Mouse (Mus musculus): ENCODE data around the gene Egfr. TPM values are rescaled to one million over a fixed set of nuclear protein-coding genes. Genes with fewer than 3 reads are reported as not detected.

Egfr gene
- total and polyA plus RNA-seq, 2 experiments from 2014 or later, result 6.6 to 15.3 TPM

DNA sequence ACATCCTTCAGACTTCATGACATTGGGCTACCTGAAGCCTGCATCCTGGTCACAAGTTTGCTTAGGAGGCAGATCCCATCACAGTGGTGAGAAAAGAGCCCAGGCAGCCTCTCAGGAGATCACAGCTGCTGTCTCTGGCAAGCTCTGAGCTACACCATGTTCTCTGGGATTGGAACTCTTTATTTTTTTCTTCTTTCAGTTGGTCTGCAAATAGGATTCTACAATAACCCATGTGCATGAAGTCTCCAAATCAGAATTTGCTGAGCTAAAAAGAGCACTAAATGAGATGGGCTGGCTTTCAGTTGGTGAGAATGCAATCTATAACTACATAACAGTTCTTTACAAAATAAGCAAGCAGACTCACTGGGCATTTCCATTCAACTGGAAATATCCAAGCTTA is 46.1 kb downstream of the Egfr start:
- no peaks in the 10 kb centered on the region for H3K27me3 ChIP-seq (ENCODE audit: insufficient read depth, low read length)
- no peaks in the 10 kb centered on the region for H3K36me3 ChIP-seq (ENCODE audit: insufficient read depth)
- H3K4me2 ChIP-seq (ENCODE audit: low read depth), result no peak overlapping the region
- no peak overlapping the region for H3K4me3 ChIP-seq (ENCODE audit: low read depth, low read length)
- no peak overlapping the region for H3K27ac ChIP-seq (ENCODE audit: low read depth, low read length)
- no peaks in the 10 kb centered on the region for H3K4me1 ChIP-seq (ENCODE audit: insufficient read depth)
- no peaks in the 10 kb centered on the region for H3K9me3 ChIP-seq (ENCODE audit: low read length)
- no peak for TF ChIP-seq CTCF (IDR thresholded peaks at IDR 0.05; ENCODE audit: low read depth)
- ATAC-seq (no peak), DNase-seq (no peak)
- no peak overlapping the region for H3K9ac ChIP-seq

DNA sequence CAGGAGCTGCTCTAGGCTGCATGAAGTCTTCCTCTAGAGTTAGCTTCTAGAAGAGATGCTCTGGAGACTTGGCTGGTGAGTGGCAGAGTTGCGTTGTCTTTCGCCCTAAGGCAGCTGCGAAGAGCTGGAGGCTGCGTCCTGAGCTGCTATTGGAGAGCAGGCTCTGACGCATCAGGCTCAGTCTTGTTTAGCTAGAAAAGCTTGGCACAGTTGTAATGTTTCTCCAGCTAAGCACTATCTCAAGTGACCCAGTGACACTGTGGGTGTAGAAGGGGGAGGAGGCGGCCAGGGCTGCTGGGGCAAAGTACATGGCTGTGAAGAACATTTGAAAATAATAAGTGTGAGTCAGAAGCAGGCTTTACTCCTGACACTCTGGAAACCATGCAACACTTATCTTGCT is 48.5 kb downstream of the Egfr start:
- H3K36me3 ChIP-seq (ENCODE audit: insufficient read depth), result no peaks in the 10 kb centered on the region
- DNase-seq (no peak), ATAC-seq (no peak)
- no peak overlapping the region for H3K4me3 ChIP-seq (ENCODE audit: low read depth, low read length)
- no peak overlapping the region for H3K9ac ChIP-seq
- H3K9me3 ChIP-seq (ENCODE audit: low read length), result no peaks in the 10 kb centered on the region
- TF ChIP-seq CTCF (IDR thresholded peaks at IDR 0.05; ENCODE audit: low read depth), result no peak
- 84% methylated on average over 6 of the region's 6 CpGs for WGBS
- no peaks in the 10 kb centered on the region for H3K4me1 ChIP-seq (ENCODE audit: insufficient read depth)
- no peaks in the 10 kb centered on the region for H3K27me3 ChIP-seq (ENCODE audit: insufficient read depth, low read length)
- no peak overlapping the region for H3K4me2 ChIP-seq (ENCODE audit: low read depth)
- H3K27ac ChIP-seq (ENCODE audit: low read depth, low read length), result no peak overlapping the region

DNA sequence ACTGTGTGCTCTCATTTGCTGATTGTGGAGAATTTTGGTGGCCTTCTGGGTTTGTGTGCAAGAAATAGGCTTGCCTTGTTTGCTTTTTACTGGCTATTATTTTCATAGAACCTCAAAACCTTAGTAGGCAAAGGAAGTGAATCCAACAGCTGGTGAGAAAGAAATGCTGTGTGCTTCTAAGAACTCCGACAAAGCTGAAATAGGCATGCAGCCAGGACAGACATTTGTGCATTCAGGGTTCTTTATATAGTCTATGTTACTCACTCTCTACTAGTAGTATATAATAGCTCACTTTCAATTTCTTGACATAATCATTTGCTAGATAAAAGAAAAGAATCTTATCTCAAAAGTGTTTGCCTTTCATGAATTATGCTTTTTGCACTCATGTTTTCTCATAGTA is 50.7 kb downstream of the Egfr start:
- DNase-seq (peak; percentile 18), ATAC-seq (no peak)
- Histone ChIP-seq H3K27me3 (ENCODE audit: insufficient read depth, low read length) (no peaks in the 10 kb centered on the region), H3K4me3 (ENCODE audit: low read depth, low read length) (no peak overlapping the region), H3K27ac (ENCODE audit: low read depth, low read length) (no peak overlapping the region), H3K9me3 (ENCODE audit: low read length) (no peaks in the 10 kb centered on the region), H3K9ac (no peak overlapping the region), H3K4me2 (ENCODE audit: low read depth) (no peak overlapping the region), H3K4me1 (ENCODE audit: insufficient read depth) (no peaks in the 10 kb centered on the region), H3K36me3 (ENCODE audit: insufficient read depth) (no peaks in the 10 kb centered on the region)
- 21% methylated on average over 1 of the region's 1 CpGs for WGBS
- no peak for TF ChIP-seq CTCF (IDR thresholded peaks at IDR 0.05; ENCODE audit: low read depth)

DNA sequence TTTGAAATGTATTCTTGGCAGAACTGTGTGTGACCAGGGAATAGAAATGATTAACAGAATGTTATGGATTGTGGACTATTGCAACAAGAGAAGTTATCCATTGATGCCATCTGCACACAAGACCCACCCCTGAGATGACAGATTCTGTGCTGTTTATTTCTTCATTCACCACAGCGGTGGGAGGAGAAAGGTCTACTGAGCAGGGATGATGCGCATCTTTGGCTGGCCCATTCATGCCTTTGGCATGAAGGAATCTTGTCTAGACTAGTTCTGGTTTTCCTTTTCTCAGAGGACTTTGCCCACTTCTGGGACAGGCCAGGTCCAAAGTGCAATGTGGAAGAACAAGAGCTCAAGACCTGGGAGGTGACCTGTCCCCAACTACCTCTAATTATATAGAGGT is 52.0 kb downstream of the Egfr start:
- no peak overlapping the region for H3K4me3 ChIP-seq (ENCODE audit: low read depth, low read length)
- H3K27ac ChIP-seq (ENCODE audit: low read depth, low read length), result no peak overlapping the region
- no peak overlapping the region for H3K9ac ChIP-seq
- DNase-seq (no peak), ATAC-seq (no peak)
- no peak overlapping the region for H3K4me2 ChIP-seq (ENCODE audit: low read depth)
- no peaks in the 10 kb centered on the region for H3K9me3 ChIP-seq (ENCODE audit: low read length)
- TF ChIP-seq CTCF (IDR thresholded peaks at IDR 0.05; ENCODE audit: low read depth), result no peak
- no peaks in the 10 kb centered on the region for H3K27me3 ChIP-seq (ENCODE audit: insufficient read depth, low read length)
- H3K36me3 ChIP-seq (ENCODE audit: insufficient read depth), result no peaks in the 10 kb centered on the region
- WGBS, result 95% methylated on average over 2 of the region's 2 CpGs
- no peaks in the 10 kb centered on the region for H3K4me1 ChIP-seq (ENCODE audit: insufficient read depth)

DNA sequence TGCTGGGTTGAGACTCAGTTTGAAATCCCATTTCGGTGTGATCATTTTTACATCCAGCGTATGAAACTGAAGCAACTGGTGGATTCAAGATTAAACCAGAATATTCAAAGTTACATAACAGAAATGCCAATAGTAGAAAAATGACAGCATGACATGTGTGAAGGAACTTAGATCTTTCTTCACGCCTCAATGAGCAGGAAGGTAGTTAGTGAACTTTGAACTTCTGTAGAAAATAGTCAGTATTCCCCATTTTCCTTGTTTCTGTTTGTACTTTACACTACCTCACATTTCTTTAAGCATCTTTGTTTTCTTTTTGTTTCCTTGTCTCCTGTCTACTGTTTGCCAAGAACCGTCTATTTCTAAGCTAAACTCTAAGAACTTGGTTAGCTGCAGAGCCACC is 53.9 kb downstream of the Egfr start:
- ATAC-seq, result no peak
- TF ChIP-seq CTCF (IDR thresholded peaks at IDR 0.05; ENCODE audit: low read depth), result no peak
- no peaks in the 10 kb centered on the region for H3K27me3 ChIP-seq (ENCODE audit: insufficient read depth, low read length)
- DNase-seq, result no peak
- H3K4me3 ChIP-seq (ENCODE audit: low read depth, low read length), result no peak overlapping the region
- H3K4me2 ChIP-seq (ENCODE audit: low read depth), result no peak overlapping the region
- H3K27ac ChIP-seq (ENCODE audit: low read depth, low read length), result no peak overlapping the region
- WGBS, result 92% methylated on average over 4 of the region's 4 CpGs
- H3K9me3 ChIP-seq (ENCODE audit: low read length), result no peaks in the 10 kb centered on the region
- H3K9ac ChIP-seq, result no peak overlapping the region
- no peaks in the 10 kb centered on the region for H3K36me3 ChIP-seq (ENCODE audit: insufficient read depth)
- no peaks in the 10 kb centered on the region for H3K4me1 ChIP-seq (ENCODE audit: insufficient read depth)

DNA sequence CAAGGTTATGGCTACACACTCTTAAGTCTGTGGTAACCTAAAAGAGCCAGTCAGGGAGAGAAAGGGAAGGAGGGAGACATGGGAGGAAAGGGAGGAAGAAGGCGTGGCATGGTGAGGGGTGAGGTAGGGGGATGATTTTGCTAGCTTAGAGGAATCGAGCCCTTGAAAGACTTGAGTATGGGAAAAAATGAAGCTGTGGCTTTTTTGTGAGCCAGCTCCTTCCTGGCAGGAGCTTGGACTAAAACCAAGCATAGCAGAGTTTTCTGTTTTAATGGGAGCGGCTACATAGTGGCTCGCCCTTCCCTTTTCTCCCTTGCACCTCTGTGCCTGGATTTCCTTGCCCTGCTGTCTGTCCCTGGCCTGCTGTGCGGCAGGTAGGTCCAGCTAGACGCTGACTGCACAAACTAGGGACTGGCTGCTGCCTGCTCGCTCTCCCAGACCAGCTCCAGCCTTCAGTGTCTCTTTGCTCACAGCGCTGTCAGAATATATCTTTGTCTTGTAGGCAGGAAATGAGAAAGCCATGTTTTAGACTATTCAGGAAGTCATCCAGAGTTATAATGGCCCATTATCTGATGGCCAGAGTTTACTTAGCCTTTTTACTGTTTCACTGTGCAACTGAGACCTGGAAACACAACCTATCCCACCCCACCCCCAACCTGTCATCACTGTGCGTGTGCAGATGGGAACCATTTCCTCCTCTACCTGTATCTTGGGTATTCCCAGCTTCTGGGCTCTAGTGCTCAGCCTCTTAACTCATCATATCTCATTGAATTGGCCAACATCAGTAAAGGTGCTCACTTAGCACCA is 57.4 kb downstream of the Egfr start:
- TF ChIP-seq CTCF (IDR thresholded peaks at IDR 0.05; ENCODE audit: low read depth), result no peak
- no peak overlapping the region for H3K9ac ChIP-seq
- H3K4me2 ChIP-seq (ENCODE audit: low read depth), result no peak overlapping the region
- H3K27ac ChIP-seq (ENCODE audit: low read depth, low read length), result no peak overlapping the region
- H3K4me3 ChIP-seq (ENCODE audit: low read depth, low read length), result no peak overlapping the region
- 81% methylated on average over 9 of the region's 9 CpGs for WGBS
- H3K4me1 ChIP-seq (ENCODE audit: insufficient read depth), result no peaks in the 10 kb centered on the region
- H3K27me3 ChIP-seq (ENCODE audit: insufficient read depth, low read length), result no peaks in the 10 kb centered on the region
- DNase-seq (no peak), ATAC-seq (no peak)
- no peaks in the 10 kb centered on the region for H3K9me3 ChIP-seq (ENCODE audit: low read length)
- no peaks in the 10 kb centered on the region for H3K36me3 ChIP-seq (ENCODE audit: insufficient read depth)

DNA sequence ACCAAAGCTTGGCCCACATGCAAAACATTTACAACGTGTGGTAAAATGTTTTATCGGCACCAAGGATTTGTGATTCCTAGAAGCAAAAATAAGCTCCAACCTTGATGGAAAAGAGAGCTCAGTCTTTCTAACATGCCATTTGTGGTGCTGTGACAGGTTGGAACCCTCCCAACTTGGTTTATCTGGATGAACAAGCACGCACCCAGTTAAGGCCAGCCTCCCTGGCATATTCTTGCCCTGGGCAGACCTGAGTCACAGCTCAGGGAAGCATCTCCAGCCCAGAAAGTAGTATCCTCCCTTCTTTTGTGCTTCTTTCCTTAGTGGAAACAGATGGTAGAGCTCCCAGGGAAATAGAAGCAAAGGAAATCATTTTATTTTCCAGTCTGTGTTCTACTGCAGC is 58.1 kb downstream of the Egfr start:
- Histone ChIP-seq H3K27me3 (ENCODE audit: insufficient read depth, low read length) (no peaks in the 10 kb centered on the region), H3K9me3 (ENCODE audit: low read length) (no peaks in the 10 kb centered on the region), H3K9ac (no peak overlapping the region), H3K36me3 (ENCODE audit: insufficient read depth) (no peaks in the 10 kb centered on the region), H3K4me3 (ENCODE audit: low read depth, low read length) (no peak overlapping the region), H3K27ac (ENCODE audit: low read depth, low read length) (no peak overlapping the region), H3K4me2 (ENCODE audit: low read depth) (no peak overlapping the region), H3K4me1 (ENCODE audit: insufficient read depth) (no peaks in the 10 kb centered on the region)
- 63% methylated on average over 3 of the region's 3 CpGs for WGBS
- ATAC-seq (peak; percentile 39), DNase-seq (no peak)
- TF ChIP-seq CTCF (IDR thresholded peaks at IDR 0.05; ENCODE audit: low read depth), result no peak
